Mouse (Mus musculus): ENCODE results near the gene Cox6a2. TPM values are rescaled to one million over a fixed set of nuclear protein-coding genes. Genes with fewer than 3 reads are reported as not detected.
"Not testable (repeated sequence)": the region's sequence is repeated elsewhere in the genome, so short reads cannot be mapped to it uniquely, and the experiment has no call there.

The Cox6a2 gene
- polyA plus RNA-seq, 1 experiment from 2014 or later: 2.1 TPM

DNA sequence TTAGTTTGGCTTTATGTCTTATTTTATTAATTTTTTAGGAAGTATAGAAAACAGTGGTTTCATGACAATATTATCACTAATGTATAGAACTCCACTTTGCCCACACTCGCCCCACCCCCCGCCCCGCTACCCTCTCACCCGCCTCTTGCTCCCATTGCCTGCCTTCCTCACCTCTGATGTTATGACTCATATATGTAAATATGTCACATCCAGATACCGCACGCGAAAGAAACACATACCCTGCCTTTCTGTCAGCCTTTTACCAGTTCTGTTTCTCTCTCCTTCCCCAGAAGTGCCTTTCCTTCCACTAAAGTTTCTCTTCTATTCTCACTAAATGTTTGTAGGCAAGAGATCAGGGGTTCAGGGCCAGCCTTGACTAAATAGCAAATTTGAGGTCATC is 39.8 kb downstream of the Cox6a2 start:
- Histone ChIP-seq H3K9me3 (no peaks in the 10 kb centered on the region), H3K4me1 (replicated peaks) (no peaks in the 10 kb centered on the region), H3K4me3 (no peak overlapping the region), H3K27ac (replicated peaks) (no peak overlapping the region), H3K27me3 (no peaks in the 10 kb centered on the region), H3K36me3 (no peaks in the 10 kb centered on the region), H3K9ac (no peak overlapping the region), H3K4me2 (no peak overlapping the region)
- ATAC-seq (ENCODE audit: low read depth): no peak
- 93% methylated on average over 7 of the region's 7 CpGs for WGBS

- H3K27ac ChIP-seq (replicated peaks): no peak overlapping the region
- no peaks in the 10 kb centered on the region for H3K27me3 ChIP-seq
- no peak overlapping the region for H3K4me3 ChIP-seq
- ATAC-seq (ENCODE audit: low read depth): no peak
- no peak overlapping the region for H3K9ac ChIP-seq
- no peaks in the 10 kb centered on the region for H3K9me3 ChIP-seq
- H3K4me2 ChIP-seq: no peak overlapping the region
- 96% methylated on average over 4 of the region's 4 CpGs for WGBS
- H3K36me3 ChIP-seq: no peaks in the 10 kb centered on the region
- no peaks in the 10 kb centered on the region for H3K4me1 ChIP-seq (replicated peaks)
Observed at GRCm38 (mm10) chr7:128164001-128164400, 42.2 kb downstream of the Cox6a2 start.

DNA sequence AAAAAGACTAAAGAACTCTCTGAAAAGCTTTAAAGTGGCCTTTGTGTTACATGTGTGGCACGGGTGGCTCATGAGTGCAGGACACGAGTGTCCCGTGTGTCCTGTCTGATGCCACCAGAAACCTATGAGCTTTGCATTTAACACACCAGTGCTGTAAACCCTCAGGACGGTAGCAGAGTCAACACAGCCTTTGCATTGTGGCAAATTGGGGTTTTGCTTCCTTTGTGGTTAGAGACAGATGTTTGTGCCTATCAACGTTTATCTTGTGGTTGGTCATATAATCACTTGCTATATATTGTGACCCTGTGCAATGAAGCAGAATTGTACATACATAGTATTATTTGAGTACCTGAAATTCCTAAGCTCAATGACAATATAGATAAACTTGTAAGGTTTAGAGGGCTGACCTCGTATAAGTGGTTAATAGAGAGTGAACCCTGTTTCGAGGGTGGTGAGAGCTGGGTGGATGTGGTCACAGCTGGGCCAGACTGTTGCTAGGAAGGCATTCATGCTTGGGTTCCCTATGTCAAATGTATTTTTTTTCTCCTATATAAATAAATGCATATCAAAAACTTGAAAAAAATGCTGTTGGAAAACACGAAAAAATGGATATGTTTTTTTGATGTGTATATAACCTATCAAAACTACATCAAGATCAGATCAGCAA is 47.4 kb downstream of the Cox6a2 start:
- 76% methylated on average over 8 of the region's 8 CpGs for WGBS
- ATAC-seq (ENCODE audit: low read depth); H3K4me1 ChIP-seq (replicated peaks); H3K4me2 ChIP-seq; H3K4me3 ChIP-seq; H3K9ac ChIP-seq; H3K27me3 ChIP-seq; H3K9me3 ChIP-seq; H3K36me3 ChIP-seq; H3K27ac ChIP-seq (replicated peaks): not testable (repeated sequence)

Other genes with a start within 250 kb of the Cox6a2 start
- gene Fus, start 238.9 kb downstream of the Cox6a2 start, polyA plus RNA-seq (2015; fragmentation: Nextera tagmentation; extraction: Ambion mirVana): 376 and 434 TPM in 2 replicates
- gene Pycard, start 212.5 kb downstream of the Cox6a2 start, polyA plus RNA-seq (2015; fragmentation: Nextera tagmentation; extraction: Ambion mirVana): 7.0 and 7.4 TPM in 2 replicates
- gene Trim72, start 202.4 kb downstream of the Cox6a2 start, polyA plus RNA-seq (2015; fragmentation: Nextera tagmentation; extraction: Ambion mirVana): 0.33 TPM in 1 of 2 replicates, not detected in the other
- gene Itgam, start 143.7 kb downstream of the Cox6a2 start, polyA plus RNA-seq (2015; fragmentation: Nextera tagmentation; extraction: Ambion mirVana): 0.98 and 1.0 TPM in 2 replicates
- not detected in 2 replicates for gene Gm49368, start 143.7 kb downstream of the Cox6a2 start, polyA plus RNA-seq (2015; fragmentation: Nextera tagmentation; extraction: Ambion mirVana)
- gene Itgax, start 76.8 kb downstream of the Cox6a2 start, polyA plus RNA-seq (2015; fragmentation: Nextera tagmentation; extraction: Ambion mirVana): 0.11 TPM in 1 of 2 replicates, not detected in the other
- not detected in 2 replicates for gene Itgad, start 52.0 kb downstream of the Cox6a2 start, polyA plus RNA-seq (2015; fragmentation: Nextera tagmentation; extraction: Ambion mirVana)
- 12.7 and 14.6 TPM in 2 replicates for gene Armc5, start 31.0 kb upstream of the Cox6a2 start, polyA plus RNA-seq (2015; fragmentation: Nextera tagmentation; extraction: Ambion mirVana)
- 9.4 and 9.8 TPM in 2 replicates for gene 9130023H24Rik, start 31.6 kb upstream of the Cox6a2 start, polyA plus RNA-seq (2015; fragmentation: Nextera tagmentation; extraction: Ambion mirVana)
- 33.4 and 37.0 TPM in 2 replicates for gene Tgfb1i1, start 40.4 kb upstream of the Cox6a2 start, polyA plus RNA-seq (2015; fragmentation: Nextera tagmentation; extraction: Ambion mirVana)
- not detected in 2 replicates for gene Slc5a2, start 59.3 kb upstream of the Cox6a2 start, polyA plus RNA-seq (2015; fragmentation: Nextera tagmentation; extraction: Ambion mirVana)
- gene BC017158, start 91.8 kb upstream of the Cox6a2 start, polyA plus RNA-seq (2015; fragmentation: Nextera tagmentation; extraction: Ambion mirVana): 19.1 and 19.7 TPM in 2 replicates
- 48.6 and 54.8 TPM in 2 replicates for gene Rgs10, start 212.4 kb upstream of the Cox6a2 start, polyA plus RNA-seq (2015; fragmentation: Nextera tagmentation; extraction: Ambion mirVana)

All from neural tube, embryonic 13.5 days (tissue).